Mouse (Mus musculus) liver, embryonic 14.5 days (tissue): ENCODE results near the gene Zfp40. TPM values are rescaled to one million over a fixed set of nuclear protein-coding genes. Genes with fewer than 3 reads are reported as not detected.
"Not testable (repeated sequence)": the region's sequence is repeated elsewhere in the genome, so short reads cannot be mapped to it uniquely, and the experiment has no call there.

ENCODE experiments used
- ATAC-seq: fragments of 200-750 bp; cut with Nextera tagmentation; 2 replicates; pipeline ENCODE4 v1.8.0; 2017; ENCODE audit warnings: moderate number of reproducible peaks, mild to moderate bottlenecking, moderate library complexity; ENCODE audit not compliant: insufficient read depth
- DNase-seq, 3 experiments: peaks; one replicate each; pipeline ENCODE4 v3.0.0-alpha.2; 2012 to 2013; ENCODE audit warnings: low read depth in 3 of 3, low spot score in 3 of 3
- H3K27ac ChIP-seq: fragments of 300-500 bp; sonication (generic); 2 replicates; pipeline ENCODE4 v1.5.1; 2014; ENCODE audit warnings: moderate library complexity, mild to moderate bottlenecking, control low read depth, inconsistent platforms
- H3K27me3 ChIP-seq: fragments of 300-500 bp; sonication (generic); 2 replicates; pipeline ENCODE4 v1.6.1; 2014; ENCODE audit warnings: mild to moderate bottlenecking, low read length, moderate library complexity; ENCODE audit not compliant: control insufficient read depth, insufficient read depth
- H3K36me3 ChIP-seq: fragments of 300-500 bp; sonication (generic); replicated peaks from 2 replicates; pipeline ENCODE4 v1.6.1; 2014; ENCODE audit warnings: low read depth; ENCODE audit not compliant: control insufficient read depth, insufficient read depth
- H3K4me1 ChIP-seq, 2 experiments: fragments of 200-500 bp in 1 of 2; fragments of 300-500 bp in 1 of 2; sonication (generic) in 1 of 2; replicated peaks; 2 replicates each; pipeline ENCODE4 v1.6.1; 2012 to 2014; ENCODE audit warnings: antibody characterized with exemption in 1 of 2, inconsistent platforms in 1 of 2, low read length in 1 of 2; ENCODE audit not compliant: control insufficient read depth in 2 of 2, insufficient read depth in 2 of 2
- H3K4me2 ChIP-seq: fragments of 300-500 bp; sonication (generic); 2 replicates; pipeline ENCODE4 v1.6.1; 2014; ENCODE audit warnings: low read depth, mild to moderate bottlenecking, control low read depth, moderate library complexity
- H3K4me3 ChIP-seq, 2 experiments: fragments of 200-500 bp in 1 of 2; fragments of 300-500 bp in 1 of 2; sonication (generic) in 1 of 2; 2 replicates each; pipeline ENCODE4 v1.5.1; 2012 to 2014; ENCODE audit warnings: low read depth in 2 of 2, low read length in 2 of 2, mild to moderate bottlenecking in 2 of 2, control low read depth in 1 of 2, inconsistent platforms in 1 of 2, moderate library complexity in 1 of 2; ENCODE audit not compliant: insufficient read depth in 1 of 2
- H3K9ac ChIP-seq: fragments of 300-500 bp; sonication (generic); replicated peaks from 2 replicates; pipeline ENCODE4 v1.6.1; 2014; ENCODE audit warnings: mild to moderate bottlenecking, control low read depth, moderate library complexity
- H3K9me3 ChIP-seq: fragments of 300-500 bp; sonication (generic); 2 replicates; pipeline ENCODE4 v1.6.1; 2016; ENCODE audit warnings: low read length, mixed read lengths; ENCODE audit not compliant: control insufficient read depth
- CTCF ChIP-seq: IDR thresholded peaks from 2 replicates; pipeline ENCODE4 v1.5.1; 2016; ENCODE audit warnings: antibody characterized with exemption, low read depth, control low read depth
- EP300 ChIP-seq: IDR thresholded peaks from 2 replicates; pipeline ENCODE4 v1.6.1; 2016; ENCODE audit warnings: antibody characterized with exemption, low read depth
- WGBS: fragments of 180-500 bp; shearing (Covaris S2); extraction: QIAGEN DNeasy Blood & Tissue Kit; methylation state at CpG from one replicate; pipeline ENCODE4 v1.1.7; 2014; ENCODE audit not compliant: insufficient replicate concordance; 5-methylcytosine and 5-hydroxymethylcytosine counted together
- polyA plus RNA-seq, 2 experiments: library from polyadenylated mRNA; depleted of rRNA in 1 of 2; stranded (reverse) in 1 of 2; unstranded in 1 of 2; fragments of >200 nt; fragmentation: Nextera tagmentation in 1 of 2; extraction: Ambion mirVana in 1 of 2; gene quantifications; 2 replicates each; pipeline versions ENCODE4 v1.2.1 to v1.2.3; 2012 to 2014

Gene Zfp40
- polyA plus RNA-seq (2012; rRNA removed), result 0.58 and 0.98 TPM in 2 replicates
- 1.3 and 1.4 TPM in 2 replicates for polyA plus RNA-seq (2014; fragmentation: Nextera tagmentation; extraction: Ambion mirVana)

DNA sequence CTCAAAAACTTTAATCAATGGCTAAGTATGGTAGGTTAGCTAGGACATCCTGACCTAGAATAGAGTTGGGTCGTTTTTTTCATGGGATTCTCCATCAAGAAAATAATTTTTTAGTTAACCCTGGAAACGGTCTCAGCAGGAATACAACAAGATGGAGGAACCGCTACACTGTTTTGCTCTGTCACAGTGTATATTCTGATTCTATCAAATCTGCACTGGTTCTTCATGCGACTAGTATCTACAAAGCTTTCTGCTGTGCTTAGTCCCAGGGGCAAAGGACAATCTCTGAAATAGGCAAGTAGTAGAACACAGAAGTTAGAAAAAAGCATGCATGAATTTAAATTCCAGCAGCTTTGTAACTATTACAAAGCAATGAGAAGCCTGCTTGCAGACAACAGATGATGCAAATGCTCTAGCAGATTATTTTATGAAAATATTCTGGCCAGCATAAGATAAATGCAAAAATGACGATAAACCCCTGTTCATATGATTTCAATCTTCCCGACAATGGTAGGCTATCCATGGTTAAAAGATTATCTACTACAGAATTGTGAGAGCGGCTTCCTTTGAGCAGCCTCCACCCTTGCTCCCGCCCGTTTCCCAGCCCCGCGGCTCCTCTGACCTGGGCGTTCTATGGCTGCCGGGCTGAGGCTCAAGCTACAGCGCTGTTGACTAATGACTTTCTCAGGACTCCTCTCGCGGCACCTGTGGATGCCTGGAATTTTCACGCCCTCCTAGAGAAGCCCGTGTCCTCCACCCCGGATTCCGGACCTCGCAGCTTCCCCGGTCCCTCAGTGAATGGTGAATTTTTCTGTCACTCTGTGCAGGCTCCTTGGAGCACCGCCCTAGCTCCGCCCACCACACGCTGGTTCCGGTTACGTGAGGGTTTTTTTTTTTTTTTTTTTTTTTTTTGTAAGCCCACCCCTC, at the start of gene Zfp40:
TSS of gene Zfp40 (minus strand) at position 800 of the 927 bp plus-strand sequence.
- TF ChIP-seq EP300 (0 out of 2 replicates have a peak, but pooled peaks have one; percentile 9), CTCF (no peak)
- Histone ChIP-seq H3K4me3 (peak within 1 kb of the TSS; percentile 70 to 96), H3K27me3 (no peaks in the 10 kb centered on the region), H3K4me1 (no peaks in the 10 kb centered on the region; a peak in 1 of 4 replicates), H3K9ac (peak within 1 kb of the TSS; percentile 70), H3K9me3 (no peaks in the 10 kb centered on the region), H3K27ac (peak within 1 kb of the TSS; percentile 37), H3K36me3 (no peaks in the 10 kb centered on the region), H3K4me2 (peak within 1 kb of the TSS; percentile 78)
- DNase-seq, result peak; percentile 75 to 79 (median 76)
- WGBS, result 3% methylated on average over 27 of the region's 27 CpGs
- peak; percentile 99 for ATAC-seq

DNA sequence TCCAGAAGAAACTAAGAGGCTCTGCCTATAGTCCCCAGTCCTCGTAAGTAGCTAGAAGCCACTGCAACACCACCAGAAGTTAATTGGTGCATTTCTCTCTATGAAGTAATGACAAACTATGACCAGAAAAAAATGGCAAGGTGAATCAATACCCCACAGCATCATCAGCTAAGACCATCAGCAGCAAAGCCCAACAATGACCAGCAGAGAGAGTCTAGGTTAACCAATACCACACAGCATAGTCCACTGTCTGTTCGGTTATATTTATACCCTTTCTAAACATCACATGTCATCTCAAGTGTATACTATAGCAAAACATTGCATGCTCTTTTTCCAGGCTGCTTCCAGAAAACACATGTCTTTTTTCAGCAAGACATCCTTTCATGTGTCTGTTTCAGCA, 25.3 kb upstream of the Zfp40 start:
- Histone ChIP-seq H3K36me3 (no peaks in the 10 kb centered on the region), H3K4me1 (no peaks in the 10 kb centered on the region), H3K9ac (no peak overlapping the region), H3K27me3 (no peaks in the 10 kb centered on the region), H3K4me2 (no peak overlapping the region), H3K4me3 (no peak overlapping the region), H3K27ac (no peak overlapping the region), H3K9me3 (no peaks in the 10 kb centered on the region)
- TF ChIP-seq EP300, result no peak
- no peak for TF ChIP-seq CTCF
- ATAC-seq (no peak), DNase-seq (no peak)
- 62% methylated on average over 2 of the region's 2 CpGs for WGBS

DNA sequence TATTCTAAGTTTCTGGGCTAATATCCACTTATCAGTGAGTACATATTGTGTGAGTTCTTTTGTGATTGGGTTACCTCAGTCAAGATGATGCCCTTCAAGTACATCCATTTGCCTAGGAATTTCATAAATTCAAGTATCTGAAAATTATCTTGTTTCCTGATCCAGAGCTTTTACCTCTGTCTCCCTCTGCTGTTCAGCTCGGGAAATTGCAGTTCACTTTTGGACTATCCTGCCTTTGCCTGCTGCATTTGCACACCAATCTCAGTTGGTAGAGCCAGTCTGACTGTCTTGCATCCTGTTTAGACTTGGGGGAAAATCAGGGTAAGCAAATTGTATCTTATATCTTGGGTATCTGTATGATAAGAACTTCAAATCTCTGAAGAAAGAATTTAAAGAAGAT, 6.8 kb upstream of the Zfp40 start:
- not testable (repeated sequence) for H3K27me3 ChIP-seq, H3K4me1 ChIP-seq, H3K4me3 ChIP-seq, H3K27ac ChIP-seq, H3K36me3 ChIP-seq, H3K9ac ChIP-seq, ATAC-seq, DNase-seq, H3K9me3 ChIP-seq, H3K4me2 ChIP-seq
- peak; percentile 49; the same call in 1 of the 2 replicates for TF ChIP-seq CTCF
- 0% methylated on average over 1 of the region's 1 CpGs for WGBS

DNA sequence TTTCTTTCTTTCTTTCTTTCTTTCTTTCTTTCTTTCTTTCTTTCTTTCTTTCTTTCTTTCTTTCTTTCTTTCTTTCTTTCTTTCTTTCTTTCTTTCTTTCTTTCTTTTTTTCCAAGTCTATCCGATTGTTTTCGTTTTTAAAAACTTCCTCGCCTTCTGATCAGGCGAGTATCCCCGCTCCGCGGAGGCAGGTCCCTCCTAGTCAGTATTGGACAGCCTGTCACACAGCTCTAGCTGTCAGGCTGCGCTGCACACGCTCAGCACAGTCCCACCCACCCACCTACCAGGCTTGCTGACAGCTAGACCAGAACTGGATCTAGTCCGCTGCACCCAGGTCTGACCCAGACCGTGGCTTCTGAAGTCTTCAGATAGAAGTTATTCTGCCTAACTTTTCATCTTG, 389 bp upstream of the Zfp40 start:
- Histone ChIP-seq H3K4me2 (peak overlapping the region; percentile 78), H3K9me3 (no peaks in the 10 kb centered on the region), H3K4me3 (peak overlapping the region; percentile 54 to 70), H3K4me1 (no peaks in the 10 kb centered on the region; a peak in 1 of 4 replicates), H3K27ac (no peak overlapping the region), H3K36me3 (no peaks in the 10 kb centered on the region), H3K27me3 (no peaks in the 10 kb centered on the region), H3K9ac (peak overlapping the region; percentile 69)
- DNase-seq, result peak; percentile 20 to 41 (median 39)
- WGBS, result 1% methylated on average over 11 of the region's 11 CpGs
- ATAC-seq, result peak; percentile 84
- TF ChIP-seq CTCF (no peak), EP300 (no peak)

DNA sequence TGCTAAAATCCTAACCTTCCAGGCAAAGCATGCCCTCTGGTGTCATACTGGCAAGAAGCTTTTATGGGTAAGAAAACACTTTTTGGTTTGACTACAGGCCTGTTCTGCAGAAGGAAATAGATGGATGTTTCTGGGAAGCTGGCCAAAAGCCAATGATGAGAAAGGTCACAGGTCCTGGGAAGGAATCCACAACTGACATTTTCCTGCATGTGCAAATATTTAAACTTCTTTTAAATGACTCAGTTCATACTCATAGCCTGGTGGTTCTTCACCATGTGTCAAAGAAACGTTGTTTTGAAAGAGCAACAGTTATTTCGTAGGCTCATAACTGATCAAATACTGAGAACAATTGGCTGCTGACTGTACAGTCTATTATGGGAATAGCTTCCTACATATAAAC, 5.4 kb downstream of the Zfp40 start:
- Histone ChIP-seq H3K9ac (no peak overlapping the region), H3K27me3 (no peaks in the 10 kb centered on the region), H3K4me3 (no peak overlapping the region), H3K4me1 (no peaks in the 10 kb centered on the region; a peak in 1 of 4 replicates), H3K36me3 (no peaks in the 10 kb centered on the region), H3K27ac (no peak overlapping the region), H3K4me2 (no peak overlapping the region), H3K9me3 (no peaks in the 10 kb centered on the region)
- ATAC-seq, result 0 out of 2 replicates have a peak, but pooled peaks have one; percentile 15
- no peak for DNase-seq
- TF ChIP-seq EP300, result no peak
- TF ChIP-seq CTCF, result no peak
- 59% methylated on average over 2 of the region's 2 CpGs for WGBS

Other genes starting within 250 kb of the Zfp40 start
- gene Vmn2r-ps130, start 132.1 kb downstream of the Zfp40 start, polyA plus RNA-seq (2012; rRNA removed), result not detected in 2 replicates
- not detected in 2 replicates for gene Vmn2r-ps130, start 132.1 kb downstream of the Zfp40 start, polyA plus RNA-seq (2014; fragmentation: Nextera tagmentation; extraction: Ambion mirVana)
- gene Vmn2r114, start 119.3 kb upstream of the Zfp40 start, polyA plus RNA-seq (2012; rRNA removed), result not detected in 2 replicates
- not detected in 2 replicates for gene Vmn2r114, start 119.3 kb upstream of the Zfp40 start, polyA plus RNA-seq (2014; fragmentation: Nextera tagmentation; extraction: Ambion mirVana)
- not detected in 2 replicates for gene Vmn2r115, start 150.5 kb upstream of the Zfp40 start, polyA plus RNA-seq (2012; rRNA removed)
- gene Vmn2r115, start 150.5 kb upstream of the Zfp40 start, polyA plus RNA-seq (2014; fragmentation: Nextera tagmentation; extraction: Ambion mirVana), result not detected in 2 replicates
- gene Vmn2r116, start 191.4 kb upstream of the Zfp40 start, polyA plus RNA-seq (2012; rRNA removed), result not detected in 2 replicates
- gene Vmn2r116, start 191.4 kb upstream of the Zfp40 start, polyA plus RNA-seq (2014; fragmentation: Nextera tagmentation; extraction: Ambion mirVana), result not detected in 2 replicates